Mouse (Mus musculus): ENCODE data around the gene Abcd2. TPM values are rescaled to one million over a fixed set of nuclear protein-coding genes. Genes with fewer than 3 reads are reported as not detected.

Abcd2 gene
- 0.66 and 1.1 TPM in 2 replicates for polyA plus RNA-seq (2012; rRNA removed)

GRCm38 (mm10) chr15:91191412-91192222 lies at the start of gene Abcd2:
Abcd2 (minus strand) TSS chr15:91191799.
- 3% methylated on average over 22 of the region's 22 CpGs for WGBS
- no peak for DNase-seq (ENCODE audit: low read depth, low spot score)

- 81% methylated on average over 3 of the region's 3 CpGs for WGBS
- no peak for DNase-seq (ENCODE audit: low read depth, low spot score)
Observed at GRCm38 (mm10) chr15:91240683-91241335, 49.2 kb upstream of the Abcd2 start.

GRCm38 (mm10) chr15:91237294-91237693 lies 45.7 kb upstream of the Abcd2 start:
- WGBS = 77% methylated on average over 5 of the region's 5 CpGs
- no peak for DNase-seq (ENCODE audit: low read depth, low spot score)

GRCm38 (mm10) chr15:91206518-91206917 lies 14.9 kb upstream of the Abcd2 start:
- no peak for DNase-seq (ENCODE audit: low read depth, low spot score)
- WGBS = 34% methylated on average over 5 of the region's 5 CpGs

- WGBS = 52% methylated on average over 3 of the region's 3 CpGs
Observed at GRCm38 (mm10) chr15:91203521-91203920, 11.9 kb upstream of the Abcd2 start.

GRCm38 (mm10) chr15:91202486-91202885 lies 10.9 kb upstream of the Abcd2 start:
- DNase-seq (ENCODE audit: low read depth, low spot score) = no peak
- 98% methylated on average over 1 of the region's 1 CpGs for WGBS

More at GRCm38 (mm10) chr15:91203521-91203920, 11.9 kb upstream of the Abcd2 start:
- no peak for DNase-seq (ENCODE audit: low read depth, low spot score)

- no peak for DNase-seq (ENCODE audit: low read depth, low spot score)
- WGBS = 85% methylated on average over 1 of the region's 1 CpGs
Observed at GRCm38 (mm10) chr15:91200833-91201232, 9.2 kb upstream of the Abcd2 start.

- no peak for DNase-seq (ENCODE audit: low read depth, low spot score)
- WGBS = 94% methylated on average over 30 of the region's 30 CpGs
Observed at GRCm38 (mm10) chr15:91199256-91199905, 7.8 kb upstream of the Abcd2 start, which contains the start of gene CN725425. CN725425 (plus strand) TSS chr15:91199494.

GRCm38 (mm10) chr15:91192223-91192598 lies 612 bp upstream of the Abcd2 start:
- no peak for DNase-seq (ENCODE audit: low read depth, low spot score)
- 17% methylated on average over 7 of the region's 7 CpGs for WGBS

GRCm38 (mm10) chr15:91190519-91191207 lies 936 bp downstream of the Abcd2 start:
- no peak for DNase-seq (ENCODE audit: low read depth, low spot score)
- 44% methylated on average over 17 of the region's 17 CpGs for WGBS

GRCm38 (mm10) chr15:91190026-91190425 lies 1.6 kb downstream of the Abcd2 start:
- 57% methylated on average over 4 of the region's 4 CpGs for WGBS
- no peak for DNase-seq (ENCODE audit: low read depth, low spot score)

GRCm38 (mm10) chr15:91186358-91186757 lies 5.2 kb downstream of the Abcd2 start:
- WGBS = 86% methylated on average over 6 of the region's 6 CpGs
- DNase-seq (ENCODE audit: low read depth, low spot score) = no peak

GRCm38 (mm10) chr15:91179911-91180622 lies 11.5 kb downstream of the Abcd2 start:
- no peak for DNase-seq (ENCODE audit: low read depth, low spot score)
- 78% methylated on average over 15 of the region's 15 CpGs for WGBS

GRCm38 (mm10) chr15:91178656-91179314 lies 12.8 kb downstream of the Abcd2 start:
- 41% methylated on average over 9 of the region's 9 CpGs for WGBS
- no peak for DNase-seq (ENCODE audit: low read depth, low spot score)

- no peak for DNase-seq (ENCODE audit: low read depth, low spot score)
- 71% methylated on average over 4 of the region's 4 CpGs for WGBS
Observed at GRCm38 (mm10) chr15:91172193-91172592, 19.4 kb downstream of the Abcd2 start.

- WGBS = 79% methylated on average over 4 of the region's 4 CpGs
- no peak for DNase-seq (ENCODE audit: low read depth, low spot score)
Observed at GRCm38 (mm10) chr15:91171332-91171731, 20.3 kb downstream of the Abcd2 start.

- DNase-seq (ENCODE audit: low read depth, low spot score) = no peak
- WGBS = 86% methylated on average over 9 of the region's 9 CpGs
Observed at GRCm38 (mm10) chr15:91170602-91171328, 20.8 kb downstream of the Abcd2 start.
